Mouse (Mus musculus) CH12.LX (cell line): ENCODE data around the gene Vps13a. TPM values are rescaled to one million over a fixed set of nuclear protein-coding genes. Genes with fewer than 3 reads are reported as not detected.

Source experiments
- DNase-seq: peaks from one replicate; pipeline ENCODE4 v3.0.0-alpha.2; 2013; ENCODE audit errors: extremely low read depth
- H3K27ac ChIP-seq: 2 replicates; pipeline ENCODE4 v1.5.1; 2012; ENCODE audit warnings: low read depth, mild to moderate bottlenecking, control low read depth, moderate library complexity; ENCODE audit not compliant: insufficient read depth
- H3K27me3 ChIP-seq: replicated peaks from 2 replicates; pipeline ENCODE3; 2012; ENCODE audit warnings: inconsistent platforms
- H3K36me3 ChIP-seq, 2 experiments: replicated peaks in 1 of 2; 2 replicates each; pipeline versions ENCODE3 to v1.6.1; 2012; ENCODE audit warnings: inconsistent platforms in 1 of 2, low read length in 1 of 2, mild to moderate bottlenecking in 1 of 2, mixed read lengths in 1 of 2, moderate library complexity in 1 of 2; ENCODE audit not compliant: control insufficient read depth in 1 of 2, insufficient read depth in 1 of 2
- H3K4me1 ChIP-seq, 2 experiments: 2 replicates each; pipeline ENCODE4 v1.6.1; 2012; ENCODE audit warnings: inconsistent platforms in 1 of 2, moderate library complexity in 1 of 2; ENCODE audit not compliant: insufficient read depth in 2 of 2, control insufficient read depth in 1 of 2
- H3K4me2 ChIP-seq: 2 replicates; pipeline ENCODE4 v1.6.1; 2012; ENCODE audit warnings: low read depth, mild to moderate bottlenecking, control low read depth; ENCODE audit not compliant: poor library complexity, insufficient read depth, severe bottlenecking
- H3K4me3 ChIP-seq, 3 experiments: fragments of 150-350 bp in 1 of 3; sonication (generic) in 1 of 3; replicated peaks in 1 of 3; 2 replicates each; pipeline versions ENCODE3 to v1.5.1; 2011 to 2012; ENCODE audit warnings: low read depth in 2 of 3, low read length in 2 of 3, mild to moderate bottlenecking in 2 of 3, moderate library complexity in 2 of 3, control low read depth in 1 of 3, improper control_type of control experiment in 1 of 3, inconsistent platforms in 1 of 3, mixed read lengths in 1 of 3; ENCODE audit not compliant: poor library complexity in 1 of 3
- H3K79me2 ChIP-seq: replicated peaks from 2 replicates; pipeline ENCODE4 v1.6.1; 2012; ENCODE audit warnings: mild to moderate bottlenecking, moderate library complexity; ENCODE audit not compliant: control insufficient read depth, poor library complexity, insufficient read depth, severe bottlenecking; ENCODE audit errors: extremely low read depth
- H3K9ac ChIP-seq: 2 replicates; pipeline ENCODE4 v1.6.1; 2012; ENCODE audit warnings: low read depth, mild to moderate bottlenecking, control low read depth, moderate library complexity; ENCODE audit not compliant: insufficient read depth
- H3K9me3 ChIP-seq: replicated peaks from 2 replicates; pipeline ENCODE3; 2012; ENCODE audit warnings: low read length, inconsistent platforms, mixed read lengths
- BHLHE40 ChIP-seq: IDR thresholded peaks from 2 replicates; pipeline ENCODE4 v1.6.1; 2011; ENCODE audit warnings: mild to moderate bottlenecking, low read depth, low read length, improper control_type of control experiment
- CTCF ChIP-seq, 2 experiments: IDR thresholded peaks in 1 of 2; conservative IDR thresholded peaks in 1 of 2; 2 replicates each; pipeline ENCODE4 v1.5.1; 2011 to 2012; ENCODE audit warnings: low read depth in 2 of 2, low read length in 2 of 2, improper control_type of control experiment in 1 of 2, inconsistent platforms in 1 of 2, mild to moderate bottlenecking in 1 of 2, moderate library complexity in 1 of 2
- E2F4 ChIP-seq: IDR thresholded peaks from 2 replicates; pipeline ENCODE4 v1.6.1; 2011; ENCODE audit warnings: low read depth, low read length, improper control_type of control experiment; ENCODE audit not compliant: insufficient replicate concordance
- ELF1 ChIP-seq: IDR thresholded peaks from 2 replicates; pipeline ENCODE4 v1.6.1; 2014; ENCODE audit warnings: low read depth, mild to moderate bottlenecking, inconsistent platforms, low read length, improper control_type of control experiment
- EP300 ChIP-seq: IDR thresholded peaks from 2 replicates; pipeline ENCODE4 v1.6.1; 2011; ENCODE audit warnings: low read length, improper control_type of control experiment
- ETS1 ChIP-seq: conservative IDR thresholded peaks from 2 replicates; pipeline ENCODE4 v1.6.1; 2012; ENCODE audit warnings: low read depth, mild to moderate bottlenecking, inconsistent platforms, low read length, improper control_type of control experiment, moderate library complexity
- GABPA ChIP-seq: IDR thresholded peaks from 2 replicates; pipeline ENCODE4 v1.6.1; 2012; ENCODE audit warnings: low read depth, low read length, improper control_type of control experiment, inconsistent platforms; ENCODE audit not compliant: insufficient replicate concordance
- HCFC1 ChIP-seq: IDR thresholded peaks from 2 replicates; pipeline ENCODE4 v1.6.1; 2012; ENCODE audit warnings: low read depth, mild to moderate bottlenecking, inconsistent platforms, low read length, improper control_type of control experiment
- IRF4 ChIP-seq: IDR thresholded peaks from 2 replicates; pipeline ENCODE4 v1.6.1; 2014; ENCODE audit warnings: low read depth, mild to moderate bottlenecking, inconsistent platforms, low read length, improper control_type of control experiment
- MAFK ChIP-seq: IDR thresholded peaks from 2 replicates; pipeline ENCODE4 v1.6.1; 2011; ENCODE audit warnings: low read length, improper control_type of control experiment; ENCODE audit not compliant: insufficient replicate concordance
- MAX ChIP-seq: IDR thresholded peaks from 2 replicates; pipeline ENCODE4 v1.6.1; 2011; ENCODE audit warnings: low read length, improper control_type of control experiment
- MAZ ChIP-seq: IDR thresholded peaks from 2 replicates; pipeline ENCODE4 v1.6.1; 2012; ENCODE audit warnings: low read depth, mild to moderate bottlenecking, inconsistent platforms, low read length, improper control_type of control experiment, moderate library complexity
- MEF2A ChIP-seq: IDR thresholded peaks from 2 replicates; pipeline ENCODE4 v1.6.1; 2014; ENCODE audit warnings: low read depth, mild to moderate bottlenecking, inconsistent platforms, low read length, improper control_type of control experiment, borderline replicate concordance
- MXI1 ChIP-seq: IDR thresholded peaks from 2 replicates; pipeline ENCODE4 v1.6.1; 2011; ENCODE audit warnings: mild to moderate bottlenecking, low read depth, low read length, improper control_type of control experiment
- MYC ChIP-seq: IDR thresholded peaks from 2 replicates; pipeline ENCODE4 v1.6.1; 2011; ENCODE audit warnings: low read depth, mild to moderate bottlenecking, improper control_type of control experiment, low read length
- NELFE ChIP-seq: IDR thresholded peaks from 2 replicates; pipeline ENCODE4 v1.6.1; 2011; ENCODE audit warnings: low read depth, low read length, improper control_type of control experiment
- POLR2A ChIP-seq: IDR thresholded peaks from 2 replicates; pipeline ENCODE4 v1.6.1; 2011; ENCODE audit warnings: low read depth, mild to moderate bottlenecking, improper control_type of control experiment, low read length
- RAD21 ChIP-seq: IDR thresholded peaks from 2 replicates; pipeline ENCODE4 v1.6.1; 2011; ENCODE audit warnings: low read depth, mild to moderate bottlenecking, low read length, improper control_type of control experiment, moderate library complexity
- TBP ChIP-seq: conservative IDR thresholded peaks from 2 replicates; pipeline ENCODE4 v1.6.1; 2011; ENCODE audit warnings: low read depth, low read length, improper control_type of control experiment
- USF1 ChIP-seq: IDR thresholded peaks from 2 replicates; pipeline ENCODE4 v1.6.1; 2014; ENCODE audit warnings: low read depth, mild to moderate bottlenecking, inconsistent platforms, low read length, improper control_type of control experiment
- ZMIZ1 ChIP-seq: IDR thresholded peaks from 2 replicates; pipeline ENCODE4 v1.6.1; 2012; ENCODE audit warnings: low read depth, mild to moderate bottlenecking, inconsistent platforms, low read length, improper control_type of control experiment
- ZNF384 ChIP-seq: IDR thresholded peaks from 2 replicates; pipeline ENCODE4 v1.6.1; 2012; ENCODE audit warnings: low read depth, low read length, improper control_type of control experiment, inconsistent platforms
- dilution Hi-C: fragments of 300-500 bp; cut with MboI; formaldehyde crosslinking; loops from 2 replicates; pipeline ENCODE4 v1.14.3; 2020; ENCODE audit warnings: low sequenced_read_pairs; ENCODE audit not compliant: extremely low pct_unique_long_range_greater_than_20kb, extremely low pct_ligation_motif_present
- in situ Hi-C: fragments of 300-500 bp; cut with MboI; formaldehyde crosslinking; loops from 3 replicates; pipeline ENCODE4 v1.14.3; 2019; ENCODE audit warnings: low sequenced_read_pairs, low pct_ligation_motif_present, low pct_unique_long_range_greater_than_20kb, mixed read lengths
- polyA plus RNA-seq: library from polyadenylated mRNA; unstranded; fragments of >175 nt; gene quantifications from 2 replicates; pipeline ENCODE4 v1.2.1, GENCODE M21; 2012; ENCODE audit warnings: low read depth; ENCODE audit not compliant: insufficient read length
- total RNA-seq, 2 experiments: library from RNA; depleted of rRNA; stranded (reverse); fragments of 300-350 nt in 1 of 2; fragments of >200 nt in 1 of 2; gene quantifications; 2 replicates each; pipeline ENCODE4 v1.2.3; 2012 to 2014

Vps13a gene
- total and polyA plus RNA-seq, 3 experiments = 32.5 to 36.7 (median 35.9) TPM

DNA sequence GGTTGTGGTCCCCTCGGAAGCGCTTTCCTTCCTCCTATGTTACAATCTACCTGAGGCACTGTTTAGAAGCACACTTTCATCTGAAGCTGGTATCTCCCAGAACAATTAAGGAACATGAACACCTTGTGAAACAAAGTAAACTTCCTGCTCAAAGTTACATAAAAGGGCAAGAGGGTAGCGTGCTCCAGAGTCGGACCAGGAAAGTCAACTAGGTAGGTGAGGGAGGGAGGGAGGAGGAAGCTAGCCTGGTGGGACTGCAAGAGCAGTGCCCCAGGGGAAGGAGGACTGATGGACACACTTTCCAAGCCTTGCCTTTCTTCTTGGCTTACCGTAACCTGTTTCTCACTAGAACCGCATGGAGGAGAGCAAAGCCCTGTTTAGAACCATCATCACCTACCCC, 173.1 kb downstream of the Vps13a start:
- Histone ChIP-seq H3K36me3 (peaks cover 0 to 16% of the 10 kb centered on the region in 2 experiments), H3K27ac (no peak overlapping the region), H3K27me3 (no peaks in the 10 kb centered on the region), H3K9ac (no peak overlapping the region), H3K4me3 (no peak overlapping the region), H3K4me2 (no peak overlapping the region), H3K4me1 (peaks cover 7 to 23% of the 10 kb centered on the region in 2 experiments), H3K9me3 (no peaks in the 10 kb centered on the region), H3K79me2 (no peaks in the 10 kb centered on the region)
- DNase-seq = no peak
- TF ChIP-seq GABPA (no peak), EP300 (no peak), E2F4 (no peak), NELFE (no peak), CTCF (conservative IDR thresholded peaks at IDR 0.05 in 1 of 2, IDR thresholded peaks at IDR 0.05 in 1 of 2; ENCODE audit: low read depth in 2 of 2, low read length in 2 of 2) (no peak), TBP (no peak), MAZ (no peak), IRF4 (no peak), MEF2A (no peak), MAFK (no peak), RAD21 (no peak), USF1 (no peak), ZMIZ1 (no peak), HCFC1 (no peak), MYC (no peak), ZNF384 (no peak)
- in situ Hi-C loops = no loop called here
- dilution Hi-C loops = no loop called here

DNA sequence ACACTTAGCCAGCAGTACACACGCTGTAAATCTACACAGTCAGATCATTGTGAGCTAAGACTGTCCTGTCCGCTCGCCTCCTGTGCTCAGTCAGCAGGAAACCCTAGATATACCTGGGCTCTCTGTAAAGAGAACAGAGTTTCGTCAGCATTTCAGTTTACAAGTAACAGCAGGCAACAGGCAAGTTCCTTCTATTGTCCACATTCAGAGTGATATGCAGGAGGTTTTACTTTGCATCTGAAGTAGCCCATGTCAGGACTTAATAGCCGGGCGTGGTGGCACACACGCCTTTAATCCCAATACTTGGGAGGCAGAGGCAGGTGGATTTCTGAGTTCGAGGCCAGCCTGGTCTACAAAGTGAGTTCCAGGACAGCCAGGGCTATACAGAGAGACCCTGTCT, 178.7 kb downstream of the Vps13a start:
- Histone ChIP-seq H3K9me3 (no peaks in the 10 kb centered on the region), H3K27ac (no peak overlapping the region), H3K4me3 (no peak overlapping the region), H3K27me3 (no peaks in the 10 kb centered on the region), H3K9ac (no peak overlapping the region), H3K4me1 (peaks cover 7 to 29% of the 10 kb centered on the region in 2 experiments), H3K36me3 (no peaks in the 10 kb centered on the region), H3K79me2 (no peaks in the 10 kb centered on the region), H3K4me2 (no peak overlapping the region)
- in situ Hi-C loops = no loop called here
- TF ChIP-seq MAZ (no peak), MAX (no peak), ELF1 (no peak), ETS1 (no peak), BHLHE40 (no peak), RAD21 (no peak), POLR2A (no peak), MXI1 (no peak)
- DNase-seq = no peak
- dilution Hi-C loops = no loop called here
